Mouse (Mus musculus) myocyte (in vitro differentiated cells): ENCODE results near the gene Pcbp3.

Experiments
- E2F4 ChIP-seq: IDR thresholded peaks from one replicate; pipeline ENCODE4 v1.6.1; 2011; ENCODE audit warnings: mild to moderate bottlenecking, control low read depth, moderate library complexity; ENCODE audit not compliant: insufficient read depth
- MAX ChIP-seq: IDR thresholded peaks from one replicate; pipeline ENCODE4 v1.6.1; 2011; ENCODE audit warnings: low read depth, mild to moderate bottlenecking, control low read depth
- MYOG ChIP-seq, 3 experiments: IDR thresholded peaks; one replicate each; pipeline ENCODE4 v1.6.1; 2011; ENCODE audit warnings: control low read depth in 2 of 3, low read depth in 2 of 3, mild to moderate bottlenecking in 2 of 3; ENCODE audit not compliant: insufficient read length in 2 of 3, control insufficient read depth in 1 of 3, insufficient read depth in 1 of 3
- POLR2A ChIP-seq: IDR thresholded peaks from one replicate; pipeline ENCODE4 v1.6.1; 2011; ENCODE audit warnings: low read depth, mild to moderate bottlenecking, control low read depth, moderate library complexity; ENCODE audit not compliant: insufficient read length
- USF1 ChIP-seq: IDR thresholded peaks from one replicate; pipeline ENCODE4 v1.6.1; 2011; ENCODE audit warnings: low read depth, mild to moderate bottlenecking, control low read depth, moderate library complexity

GRCm38 (mm10) chr10:76822698-76823097, 139.0 kb downstream of the Pcbp3 start:
- no peak for TF ChIP-seq MYOG (IDR thresholded peaks at IDR 0.05; ENCODE audit: control insufficient read depth in 1 of 3, insufficient read depth in 1 of 3, insufficient read length in 2 of 3, low read depth in 2 of 3)
- TF ChIP-seq POLR2A: no peak
- no peak for TF ChIP-seq MAX
- no peak for TF ChIP-seq E2F4
- no peak for TF ChIP-seq USF1
